Mouse (Mus musculus): ENCODE measurements around the gene Olfr1416. TPM values are rescaled to one million over a fixed set of nuclear protein-coding genes. Genes with fewer than 3 reads are reported as not detected.

The Olfr1416 gene
- polyA plus RNA-seq, 1 experiment from 2014 or later, result not detected

- WGBS, result 33% methylated on average over 9 of the region's 9 CpGs
These were observed 47.1 kb downstream of the Olfr1416 start for GRCm38 (mm10) chr1:92437678-92438271.

GRCm38 (mm10) chr1:92436831-92437321, 48.0 kb downstream of the Olfr1416 start:
- no peaks in the 10 kb centered on the region for H3K9me3 ChIP-seq (ENCODE audit: control insufficient read depth, low read length)
- ATAC-seq (ENCODE audit: insufficient number of reproducible peaks, low FRiP score, low TSS enrichment, low read depth) (no peak), DNase-seq (ENCODE audit: low spot score) (no peak)
- H3K9ac ChIP-seq (ENCODE audit: low read length), result no peak overlapping the region
- H3K4me2 ChIP-seq (ENCODE audit: low read depth, severe bottlenecking), result no peak overlapping the region
- no peaks in the 10 kb centered on the region for H3K27me3 ChIP-seq (ENCODE audit: control insufficient read depth, insufficient read depth, low read length)
- H3K4me3 ChIP-seq (ENCODE audit: low read depth, low read length), result no peak overlapping the region
- H3K4me1 ChIP-seq (ENCODE audit: control insufficient read depth, insufficient read depth, low read length), result peaks cover 20% of the 10 kb centered on the region
- peaks cover 3% of the 10 kb centered on the region for H3K36me3 ChIP-seq (ENCODE audit: control insufficient read depth, insufficient read depth, low read length)
- H3K27ac ChIP-seq (replicated peaks; ENCODE audit: low read depth, low read length), result no peak overlapping the region
- WGBS, result 41% methylated on average over 4 of the region's 4 CpGs

More at GRCm38 (mm10) chr1:92437678-92438271, 47.1 kb downstream of the Olfr1416 start:
- Histone ChIP-seq H3K9ac (ENCODE audit: low read length) (peak overlapping the region; percentile 17; the same call in 1 of the 2 replicates), H3K4me1 (ENCODE audit: control insufficient read depth, insufficient read depth, low read length) (peaks cover 17% of the 10 kb centered on the region), H3K4me2 (ENCODE audit: low read depth, severe bottlenecking) (no peak overlapping the region), H3K4me3 (ENCODE audit: low read depth, low read length) (no peak overlapping the region), H3K36me3 (ENCODE audit: control insufficient read depth, insufficient read depth, low read length) (peaks cover 7% of the 10 kb centered on the region), H3K9me3 (ENCODE audit: control insufficient read depth, low read length) (no peaks in the 10 kb centered on the region), H3K27me3 (ENCODE audit: control insufficient read depth, insufficient read depth, low read length) (no peaks in the 10 kb centered on the region), H3K27ac (replicated peaks; ENCODE audit: low read depth, low read length) (peak overlapping the region; percentile 36; the same call in 1 of the 2 replicates)
- ATAC-seq (ENCODE audit: insufficient number of reproducible peaks, low FRiP score, low TSS enrichment, low read depth), result no peak
- DNase-seq (ENCODE audit: low spot score), result peak; percentile 39

- WGBS, result 79% methylated on average over 1 of the region's 1 CpGs
- Histone ChIP-seq H3K9me3 (ENCODE audit: control insufficient read depth, low read length) (no peaks in the 10 kb centered on the region), H3K9ac (ENCODE audit: low read length) (no peak overlapping the region), H3K36me3 (ENCODE audit: control insufficient read depth, insufficient read depth, low read length) (peaks cover 3% of the 10 kb centered on the region), H3K27me3 (ENCODE audit: control insufficient read depth, insufficient read depth, low read length) (no peaks in the 10 kb centered on the region), H3K27ac (replicated peaks; ENCODE audit: low read depth, low read length) (no peak overlapping the region), H3K4me2 (ENCODE audit: low read depth, severe bottlenecking) (no peak overlapping the region), H3K4me1 (ENCODE audit: control insufficient read depth, insufficient read depth, low read length) (peaks cover 20% of the 10 kb centered on the region), H3K4me3 (ENCODE audit: low read depth, low read length) (no peak overlapping the region)
- ATAC-seq (ENCODE audit: insufficient number of reproducible peaks, low FRiP score, low TSS enrichment, low read depth) (no peak), DNase-seq (ENCODE audit: low spot score) (no peak)
These were observed 49.9 kb downstream of the Olfr1416 start for GRCm38 (mm10) chr1:92434986-92435385.

GRCm38 (mm10) chr1:92432791-92433190, 52.1 kb downstream of the Olfr1416 start:
- 72% methylated on average over 9 of the region's 9 CpGs for WGBS
- H3K9me3 ChIP-seq (ENCODE audit: control insufficient read depth, low read length), result no peaks in the 10 kb centered on the region
- H3K36me3 ChIP-seq (ENCODE audit: control insufficient read depth, insufficient read depth, low read length), result no peaks in the 10 kb centered on the region
- ATAC-seq (ENCODE audit: insufficient number of reproducible peaks, low FRiP score, low TSS enrichment, low read depth) (no peak), DNase-seq (ENCODE audit: low spot score) (no peak)
- H3K27me3 ChIP-seq (ENCODE audit: control insufficient read depth, insufficient read depth, low read length), result no peaks in the 10 kb centered on the region
- H3K9ac ChIP-seq (ENCODE audit: low read length), result no peak overlapping the region
- H3K27ac ChIP-seq (replicated peaks; ENCODE audit: low read depth, low read length), result no peak overlapping the region
- H3K4me2 ChIP-seq (ENCODE audit: low read depth, severe bottlenecking), result no peak overlapping the region
- H3K4me3 ChIP-seq (ENCODE audit: low read depth, low read length), result no peak overlapping the region
- peaks cover 16% of the 10 kb centered on the region for H3K4me1 ChIP-seq (ENCODE audit: control insufficient read depth, insufficient read depth, low read length)

- no peak overlapping the region for H3K4me3 ChIP-seq (ENCODE audit: low read depth, low read length)
- H3K27me3 ChIP-seq (ENCODE audit: control insufficient read depth, insufficient read depth, low read length), result no peaks in the 10 kb centered on the region
- H3K4me1 ChIP-seq (ENCODE audit: control insufficient read depth, insufficient read depth, low read length), result peaks cover 9% of the 10 kb centered on the region; the same call in 1 of the 2 replicates
- no peak for DNase-seq (ENCODE audit: low spot score)
- no peak for ATAC-seq (ENCODE audit: insufficient number of reproducible peaks, low FRiP score, low TSS enrichment, low read depth)
- H3K27ac ChIP-seq (replicated peaks; ENCODE audit: low read depth, low read length), result no peak overlapping the region
- no peaks in the 10 kb centered on the region for H3K9me3 ChIP-seq (ENCODE audit: control insufficient read depth, low read length)
- no peak overlapping the region for H3K4me2 ChIP-seq (ENCODE audit: low read depth, severe bottlenecking)
- 67% methylated on average over 4 of the region's 4 CpGs for WGBS
- no peaks in the 10 kb centered on the region for H3K36me3 ChIP-seq (ENCODE audit: control insufficient read depth, insufficient read depth, low read length)
- H3K9ac ChIP-seq (ENCODE audit: low read length), result no peak overlapping the region
These were observed 52.8 kb downstream of the Olfr1416 start for GRCm38 (mm10) chr1:92432098-92432497.

GRCm38 (mm10) chr1:92431420-92431819, 53.5 kb downstream of the Olfr1416 start:
- H3K27me3 ChIP-seq (ENCODE audit: control insufficient read depth, insufficient read depth, low read length), result no peaks in the 10 kb centered on the region
- ATAC-seq (ENCODE audit: insufficient number of reproducible peaks, low FRiP score, low TSS enrichment, low read depth), result no peak
- no peak overlapping the region for H3K9ac ChIP-seq (ENCODE audit: low read length)
- H3K4me2 ChIP-seq (ENCODE audit: low read depth, severe bottlenecking), result no peak overlapping the region
- WGBS, result 69% methylated on average over 3 of the region's 3 CpGs
- no peaks in the 10 kb centered on the region for H3K36me3 ChIP-seq (ENCODE audit: control insufficient read depth, insufficient read depth, low read length)
- H3K9me3 ChIP-seq (ENCODE audit: control insufficient read depth, low read length), result no peaks in the 10 kb centered on the region
- no peak for DNase-seq (ENCODE audit: low spot score)
- H3K27ac ChIP-seq (replicated peaks; ENCODE audit: low read depth, low read length), result no peak overlapping the region
- H3K4me1 ChIP-seq (ENCODE audit: control insufficient read depth, insufficient read depth, low read length), result peaks cover 3% of the 10 kb centered on the region; the same call in 1 of the 2 replicates
- no peak overlapping the region for H3K4me3 ChIP-seq (ENCODE audit: low read depth, low read length)

- Histone ChIP-seq H3K4me1 (ENCODE audit: control insufficient read depth, insufficient read depth, low read length) (peaks cover 3% of the 10 kb centered on the region; the same call in 1 of the 2 replicates), H3K27ac (replicated peaks; ENCODE audit: low read depth, low read length) (no peak overlapping the region), H3K4me3 (ENCODE audit: low read depth, low read length) (no peak overlapping the region), H3K9ac (ENCODE audit: low read length) (no peak overlapping the region), H3K4me2 (ENCODE audit: low read depth, severe bottlenecking) (no peak overlapping the region), H3K9me3 (ENCODE audit: control insufficient read depth, low read length) (no peaks in the 10 kb centered on the region), H3K36me3 (ENCODE audit: control insufficient read depth, insufficient read depth, low read length) (no peaks in the 10 kb centered on the region), H3K27me3 (ENCODE audit: control insufficient read depth, insufficient read depth, low read length) (no peaks in the 10 kb centered on the region)
- ATAC-seq (ENCODE audit: insufficient number of reproducible peaks, low FRiP score, low TSS enrichment, low read depth), result no peak
- DNase-seq (ENCODE audit: low spot score), result no peak
- 92% methylated on average over 1 of the region's 1 CpGs for WGBS
These were observed 53.9 kb downstream of the Olfr1416 start for GRCm38 (mm10) chr1:92430991-92431390.

Measured in limb, embryonic 11.5 days (tissue).